Mouse (Mus musculus): Measurements from ENCODE around the gene Bicdl1.

DNA sequence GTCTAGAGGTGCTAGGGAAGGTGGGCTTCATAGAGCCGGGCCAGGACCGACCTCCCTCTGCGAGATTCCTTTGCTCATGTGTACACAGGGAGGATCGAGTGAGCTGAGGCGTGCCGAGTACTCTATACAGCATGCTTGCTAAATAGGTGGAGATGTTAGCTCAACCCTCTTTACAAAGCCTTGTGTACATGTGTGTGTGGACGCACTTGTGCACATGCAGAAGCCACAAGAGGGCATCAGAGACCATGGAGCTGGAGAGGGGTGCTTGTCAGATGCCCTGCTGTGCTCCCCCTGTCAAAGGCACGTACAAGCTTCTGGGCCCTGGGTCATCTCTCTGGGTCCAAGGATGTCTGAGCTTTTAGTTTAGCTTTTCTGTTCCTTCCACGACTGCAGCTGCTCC lies 87.2 kb downstream of the Bicdl1 start:
- TF ChIP-seq CTCF (IDR thresholded peaks at IDR 0.05; ENCODE audit: extremely low read depth, insufficient read depth, low read length) (peak; percentile 26), POLR2A (IDR thresholded peaks at IDR 0.05; ENCODE audit: extremely low read depth, insufficient read depth, low read length) (no peak)

Data from cortical plate, adult 2 months (tissue).